Mouse (Mus musculus) WW6 (cell line): ENCODE measurements around the gene Btnl1.
A peak's percentile ranks its signal among the peaks of the same experiment; 100 is the strongest.

Experiments used
- DNase-seq: peaks from one replicate; pipeline ENCODE4 v3.0.0-alpha.2; 2013; ENCODE audit warnings: low read depth, low spot score

The Btnl1 gene

GRCm38 (mm10) chr17:34384699-34385098 lies 7.8 kb downstream of the Btnl1 start:
- DNase-seq: no peak

GRCm38 (mm10) chr17:34386656-34387055 lies 9.7 kb downstream of the Btnl1 start:
- DNase-seq: no peak

- no peak for DNase-seq
Measured at GRCm38 (mm10) chr17:34388513-34388912, 11.6 kb downstream of the Btnl1 start.

DNA sequence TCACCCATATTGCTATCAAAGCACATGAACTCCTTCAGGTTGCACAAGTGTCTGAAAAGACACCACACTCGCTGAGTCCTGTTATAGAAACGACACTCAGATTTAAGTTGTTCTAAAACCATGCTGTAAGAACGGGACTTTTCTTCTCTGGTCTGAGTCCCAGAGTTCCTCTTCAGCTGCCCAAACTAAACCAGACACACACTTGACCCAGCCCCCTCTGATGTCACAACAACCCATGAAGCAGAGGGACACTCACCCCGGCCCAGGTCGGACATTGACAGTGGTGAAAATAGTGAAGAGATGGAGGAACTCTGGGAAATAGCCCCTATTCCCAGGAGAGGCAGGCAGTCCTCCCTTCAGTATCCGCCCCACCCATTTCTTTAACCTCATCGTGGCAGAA lies 14.6 kb downstream of the Btnl1 start:
- no peak for DNase-seq

GRCm38 (mm10) chr17:34392321-34392720 lies 15.4 kb downstream of the Btnl1 start:
- DNase-seq: no peak

DNA sequence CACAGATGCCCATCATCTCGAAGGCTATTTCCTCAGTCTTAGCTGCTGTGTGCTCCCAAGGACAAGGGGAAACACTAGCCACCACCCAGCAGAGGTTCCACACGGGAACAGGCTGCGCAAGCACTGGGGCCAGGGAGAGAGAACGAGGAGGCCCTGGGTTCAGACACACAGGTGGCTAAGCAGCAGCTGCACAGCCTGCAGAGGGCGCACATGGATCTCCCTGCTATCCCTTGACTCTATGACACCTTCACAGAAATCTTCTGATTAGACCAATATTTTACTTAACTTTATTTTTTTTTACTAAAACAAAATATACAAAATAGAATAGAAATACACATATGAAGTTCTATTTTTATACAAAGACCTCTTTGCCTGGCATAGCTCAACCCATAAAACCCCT lies 20.4 kb downstream of the Btnl1 start:
- DNase-seq: no peak

- peak; percentile 48 for DNase-seq
Measured at GRCm38 (mm10) chr17:34398058-34398710, 21.3 kb downstream of the Btnl1 start.

GRCm38 (mm10) chr17:34398711-34399393 lies 21.9 kb downstream of the Btnl1 start, which contains the start of gene BC051142:
TSS of gene BC051142 (plus strand) at chr17:34398820.
- DNase-seq: peak; percentile 65

GRCm38 (mm10) chr17:34399394-34399715 lies 22.4 kb downstream of the Btnl1 start:
- DNase-seq: no peak

DNA sequence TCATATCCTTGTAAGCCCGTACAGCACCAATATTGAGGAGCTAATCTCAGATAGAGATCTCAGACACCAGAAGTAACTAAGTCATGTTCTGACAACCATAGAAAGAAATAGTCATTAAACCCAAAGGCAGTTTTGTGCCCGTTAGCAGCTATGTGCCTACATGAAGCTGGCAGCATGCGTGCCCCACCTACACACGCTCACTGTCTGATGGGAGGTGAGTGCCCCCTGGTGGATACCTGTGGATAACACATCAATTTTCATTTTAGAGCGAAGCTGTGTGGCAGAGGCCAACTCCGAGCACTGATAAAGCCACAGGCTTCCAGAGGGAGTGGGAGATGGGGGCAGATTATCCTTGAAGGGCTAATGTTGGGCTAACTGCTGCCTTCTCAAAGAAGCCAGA lies 34.2 kb downstream of the Btnl1 start:
- DNase-seq: no peak

- no peak for DNase-seq
Measured at GRCm38 (mm10) chr17:34420014-34420413, 43.1 kb downstream of the Btnl1 start.

DNA sequence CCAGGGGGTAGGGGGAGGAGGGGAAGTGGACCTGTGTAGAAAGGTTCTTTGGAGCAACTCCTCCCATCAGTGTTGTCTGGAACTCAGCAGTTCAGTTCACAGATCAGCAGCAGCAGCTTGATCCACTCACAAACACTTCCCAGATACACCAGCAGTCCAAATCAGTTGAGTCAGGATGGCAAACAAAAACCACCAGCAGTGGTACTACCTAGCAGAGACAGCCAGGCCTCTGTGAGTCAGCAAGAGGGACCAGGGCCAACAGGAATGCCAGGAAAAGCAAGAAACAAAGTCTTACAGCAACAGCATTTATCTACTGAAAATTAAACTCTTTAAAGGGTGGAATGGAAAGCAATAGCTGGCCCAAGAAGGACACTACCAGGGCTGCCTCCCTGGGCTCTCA lies 50.7 kb downstream of the Btnl1 start:
- no peak for DNase-seq
